Mouse (Mus musculus) T-helper 17 cell (primary cell): ENCODE results near the gene Tas2r134.

ENCODE experiments used
- in situ Hi-C, 2 experiments: fragments of 300-600 bp; cut with MboI, MseI; formaldehyde crosslinking; loops; 1 replicate in 1 of 2; 2 replicates in 1 of 2; pipeline ENCODE4 v1.15.1; 2025; ENCODE audit warnings: high pct_unique_total_duplicates in 2 of 2

Gene Tas2r134

GRCm38 (mm10) chr2:51652086-51652485, 24.8 kb downstream of the Tas2r134 start:
- in situ Hi-C loops, result loop anchor here in 1 of 2 experiments (10.0 kb wide), 1 partner anchor 957 kb away; no protein-coding TSS in a partner anchor

DNA sequence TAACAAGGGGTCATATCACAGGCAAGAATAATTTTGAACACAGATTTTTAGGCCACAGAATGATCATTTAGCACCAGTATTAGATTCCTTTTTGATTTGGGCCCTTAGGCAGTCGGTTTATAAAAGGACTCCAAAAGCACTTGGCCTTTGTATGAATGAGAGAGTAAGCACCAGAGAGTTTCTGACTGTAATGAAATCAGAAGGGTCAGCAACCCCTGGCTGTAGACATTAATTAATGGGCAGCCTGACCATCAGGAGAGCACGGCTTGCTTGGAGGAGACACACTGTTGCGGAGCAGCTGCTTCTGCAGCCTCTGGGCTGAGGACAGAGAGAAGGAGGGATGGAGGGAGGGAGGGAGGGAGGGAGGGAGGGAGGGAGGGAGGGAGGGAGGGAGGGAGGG, 30.4 kb downstream of the Tas2r134 start:
- in situ Hi-C loops, result loop anchor here in 1 of 2 experiments (10.0 kb wide), 1 partner anchor 963 kb away; no protein-coding TSS in a partner anchor

GRCm38 (mm10) chr2:51658288-51658687, 31.0 kb downstream of the Tas2r134 start:
- in situ Hi-C loops, result loop anchor here in 1 of 2 experiments (10.0 kb wide), 1 partner anchor 963 kb away; no protein-coding TSS in a partner anchor

DNA sequence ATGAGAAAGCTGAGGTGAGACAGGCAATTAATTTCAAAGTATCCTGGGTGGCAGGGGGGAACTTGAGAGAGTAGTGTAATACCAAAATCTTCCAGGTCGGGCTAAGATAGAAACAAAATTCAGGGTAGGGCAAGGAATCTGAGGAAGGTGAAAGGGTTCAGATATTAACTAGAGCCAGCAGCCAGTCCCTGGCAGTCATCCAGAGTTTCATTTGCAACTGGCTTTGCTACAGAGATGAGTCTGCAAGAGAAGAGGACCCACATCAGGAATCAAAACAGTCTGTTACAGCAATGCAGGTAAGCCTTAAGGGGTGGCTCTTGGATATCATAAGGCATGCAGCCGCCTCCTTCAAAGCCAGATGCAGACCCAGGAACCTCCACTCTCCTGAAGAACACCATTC, 47.0 kb downstream of the Tas2r134 start:
- in situ Hi-C loops, result no loop called here
